Mouse (Mus musculus): ENCODE data around the gene Slfn9. TPM values are rescaled to one million over a fixed set of nuclear protein-coding genes. Genes with fewer than 3 reads are reported as not detected.
"Not testable (repeated sequence)": the region's sequence is repeated elsewhere in the genome, so short reads cannot be mapped to it uniquely, and the experiment has no call there.

Slfn9 gene
- polyA plus RNA-seq, 1 experiment from 2014 or later: 5.4 TPM

- DNase-seq (ENCODE audit: low read depth, low spot score): no peak
- POLR2A ChIA-PET: no interaction called here
- ATAC-seq: no peak
- CTCF ChIA-PET: no interaction called here
- no peak for TF ChIP-seq CTCF (IDR thresholded peaks at IDR 0.05)
- in situ Hi-C loops (cut with MboI; ENCODE audit: low pct_unique_long_range_greater_than_20kb): no loop called here
- H3K27me3 ChIP-seq: no peaks in the 10 kb centered on the region
Measured at GRCm38 (mm10) chr11:82989357-82989756, 2.3 kb downstream of the Slfn9 start.

DNA sequence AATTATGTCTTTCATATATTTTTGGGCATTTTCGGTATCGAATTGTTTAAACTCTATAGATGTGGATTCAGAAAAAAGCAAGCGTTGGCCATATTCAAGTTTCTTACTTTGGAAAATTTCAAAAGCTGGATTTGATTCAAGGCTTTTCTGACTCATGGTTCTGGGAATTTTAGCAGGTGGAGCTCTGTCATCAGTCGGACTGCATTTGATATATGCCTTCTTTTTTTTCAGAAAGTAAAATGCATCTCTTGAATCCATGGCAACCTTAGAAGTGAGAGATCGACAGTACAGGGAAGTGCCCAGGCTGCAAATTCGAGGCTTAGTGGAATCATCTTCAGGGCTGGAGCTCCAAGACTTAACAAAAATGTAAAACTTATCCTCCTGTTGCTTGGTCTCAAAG lies 4.0 kb downstream of the Slfn9 start:
- no peak for DNase-seq (ENCODE audit: low read depth, low spot score)
- POLR2A ChIA-PET: no interaction called here
- in situ Hi-C loops (cut with MboI; ENCODE audit: low pct_unique_long_range_greater_than_20kb): no loop called here
- TF ChIP-seq CTCF (IDR thresholded peaks at IDR 0.05): no peak
- no peaks in the 10 kb centered on the region for H3K27me3 ChIP-seq
- CTCF ChIA-PET: no interaction called here
- no peak for ATAC-seq

DNA sequence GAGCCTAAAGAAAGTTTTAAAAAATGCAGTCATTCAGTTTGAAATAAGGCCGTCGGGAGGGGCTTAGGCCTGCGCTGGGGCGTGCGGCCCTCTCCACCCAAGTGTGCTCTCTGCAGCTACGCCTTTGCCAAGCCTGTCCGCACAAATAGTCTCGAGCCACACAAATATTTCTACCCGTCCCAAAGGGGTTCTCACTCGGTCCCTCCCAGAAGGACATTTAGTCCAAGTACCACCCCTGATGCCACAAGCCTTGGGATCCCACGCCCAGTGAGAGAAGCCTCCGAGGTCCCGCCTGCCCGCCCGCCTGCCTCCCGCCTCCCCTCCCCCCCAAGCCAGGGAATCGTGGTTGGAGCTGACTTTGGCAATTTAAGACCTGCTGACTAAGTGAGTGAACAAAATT lies 8.4 kb downstream of the Slfn9 start:
- POLR2A ChIA-PET: no interaction called here
- CTCF ChIA-PET: no interaction called here
- no peak for ATAC-seq
- H3K27me3 ChIP-seq: no peaks in the 10 kb centered on the region
- in situ Hi-C loops (cut with MboI; ENCODE audit: low pct_unique_long_range_greater_than_20kb): no loop called here
- no peak for TF ChIP-seq CTCF (IDR thresholded peaks at IDR 0.05)
- DNase-seq (ENCODE audit: low read depth, low spot score): no peak

DNA sequence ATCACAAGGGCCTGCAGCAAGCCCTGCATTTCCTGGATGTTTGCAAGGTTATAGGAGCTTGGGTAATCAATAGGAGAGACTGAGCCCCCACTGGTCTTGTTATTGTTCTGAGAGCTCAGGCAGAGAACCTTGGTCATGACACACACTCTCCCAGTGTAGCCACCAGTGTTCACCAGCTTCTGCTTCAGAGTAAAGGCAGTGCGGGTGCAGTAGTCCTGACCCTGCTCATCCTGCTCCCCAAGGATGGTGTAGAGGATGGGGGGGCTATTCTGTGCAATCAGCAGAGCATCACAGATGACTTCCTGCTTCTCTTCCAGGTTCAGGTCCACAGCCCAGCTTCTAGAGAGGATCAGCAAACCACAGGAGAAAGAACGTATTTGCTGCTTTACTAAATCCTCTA lies 9.2 kb downstream of the Slfn9 start:
- POLR2A ChIA-PET, CTCF ChIA-PET: not testable (repeated sequence)

DNA sequence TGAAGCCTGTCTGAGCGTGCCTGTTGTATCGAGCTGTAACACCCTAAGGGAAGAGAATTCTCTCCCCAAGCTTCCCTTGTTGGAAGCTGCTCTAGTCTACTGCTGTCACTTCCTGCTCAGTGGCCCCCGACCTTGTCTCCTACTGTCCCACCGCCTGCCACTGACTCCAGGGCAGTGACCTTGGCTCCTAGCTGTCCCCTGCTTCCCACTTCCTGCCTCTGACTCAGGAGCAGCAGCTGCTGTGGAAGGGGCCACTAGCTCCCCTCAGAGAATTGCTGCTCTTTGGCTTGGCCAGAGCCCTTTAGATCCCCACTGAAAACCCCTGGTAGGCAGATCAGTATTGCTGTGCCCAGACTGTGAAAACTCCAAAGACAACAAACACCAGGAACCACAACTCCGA lies 17.7 kb downstream of the Slfn9 start:
- TF ChIP-seq CTCF (IDR thresholded peaks at IDR 0.05): no peak
- in situ Hi-C loops (cut with MboI; ENCODE audit: low pct_unique_long_range_greater_than_20kb): no loop called here
- ATAC-seq (no peak), DNase-seq (ENCODE audit: low read depth, low spot score) (no peak)
- H3K27me3 ChIP-seq: no peaks in the 10 kb centered on the region
- POLR2A ChIA-PET: no interaction called here
- CTCF ChIA-PET: interaction anchor here (2.3 kb wide), 1 partner anchor 14 kb away, joined by 7 read pairs; no protein-coding TSS in a partner anchor

More for the DNA sequence above, 9.2 kb downstream of the Slfn9 start:
- H3K27me3 ChIP-seq; in situ Hi-C loops (cut with MboI; ENCODE audit: low pct_unique_long_range_greater_than_20kb); DNase-seq (ENCODE audit: low read depth, low spot score): not testable (repeated sequence)
- ATAC-seq: peak; percentile 17

DNA sequence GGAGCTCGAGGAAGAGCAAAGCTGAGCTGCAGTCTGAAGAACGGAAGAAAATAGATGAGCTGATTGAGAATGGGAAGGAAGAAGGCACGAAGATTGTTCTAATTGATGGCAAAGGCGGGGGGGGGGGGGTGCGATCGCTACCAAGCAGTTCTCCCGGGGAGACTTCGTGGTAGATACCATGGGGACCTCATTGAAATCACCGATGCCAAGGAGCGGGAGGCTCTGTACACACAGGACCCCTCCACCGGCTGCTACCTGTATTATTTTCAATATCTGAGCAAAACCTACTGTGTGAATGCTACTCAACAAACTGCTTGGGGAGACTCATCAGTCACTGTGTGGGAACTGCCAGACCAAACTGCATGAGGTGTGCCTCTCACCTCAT lies 20.0 kb downstream of the Slfn9 start:
- in situ Hi-C loops (cut with MboI; ENCODE audit: low pct_unique_long_range_greater_than_20kb): no loop called here
- ChIA-PET POLR2A (no interaction called here), CTCF (no interaction called here)
- no peaks in the 10 kb centered on the region for H3K27me3 ChIP-seq
- TF ChIP-seq CTCF (IDR thresholded peaks at IDR 0.05): no peak
- DNase-seq (ENCODE audit: low read depth, low spot score) (no peak), ATAC-seq (no peak)

- in situ Hi-C loops (cut with MboI; ENCODE audit: low pct_unique_long_range_greater_than_20kb): no loop called here
- POLR2A ChIA-PET: no interaction called here
- peaks cover 4% of the 10 kb centered on the region for H3K27me3 ChIP-seq
- CTCF ChIA-PET: no interaction called here
- no peak for DNase-seq (ENCODE audit: low read depth, low spot score)
- ATAC-seq: no peak
- TF ChIP-seq CTCF (IDR thresholded peaks at IDR 0.05): no peak
Measured at GRCm38 (mm10) chr11:82970712-82971589, 20.7 kb downstream of the Slfn9 start.

DNA sequence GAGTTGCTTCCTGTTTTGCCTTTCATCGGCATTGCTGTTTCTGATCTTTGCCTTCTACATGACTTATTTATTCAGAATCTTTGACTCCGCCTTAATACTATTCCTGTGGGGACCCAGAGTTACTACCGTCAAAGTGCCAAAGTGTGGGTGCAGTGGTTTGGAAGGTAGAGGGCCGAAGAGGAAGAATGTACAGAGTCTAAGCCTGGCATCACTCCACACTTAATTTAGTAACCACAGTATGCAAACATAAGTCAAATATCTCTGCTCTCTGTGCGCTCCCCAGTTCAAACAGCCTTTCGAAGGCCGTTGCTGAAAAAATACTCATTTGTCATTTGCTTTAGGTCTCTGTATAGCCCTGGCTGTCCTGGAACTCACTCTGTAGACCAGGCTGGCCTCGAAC lies 29.4 kb downstream of the Slfn9 start:
- no peak for DNase-seq (ENCODE audit: low read depth, low spot score)
- in situ Hi-C loops (cut with MboI; ENCODE audit: low pct_unique_long_range_greater_than_20kb): no loop called here
- no peak for TF ChIP-seq CTCF (IDR thresholded peaks at IDR 0.05)
- no peak for ATAC-seq
- CTCF ChIA-PET: interaction anchor here (3.6 kb wide), 1 partner anchor 12 kb away, joined by 13 read pairs; the partner anchor contains the start of gene Slfn5
- peaks cover 56% of the 10 kb centered on the region for H3K27me3 ChIP-seq
- POLR2A ChIA-PET: no interaction called here

DNA sequence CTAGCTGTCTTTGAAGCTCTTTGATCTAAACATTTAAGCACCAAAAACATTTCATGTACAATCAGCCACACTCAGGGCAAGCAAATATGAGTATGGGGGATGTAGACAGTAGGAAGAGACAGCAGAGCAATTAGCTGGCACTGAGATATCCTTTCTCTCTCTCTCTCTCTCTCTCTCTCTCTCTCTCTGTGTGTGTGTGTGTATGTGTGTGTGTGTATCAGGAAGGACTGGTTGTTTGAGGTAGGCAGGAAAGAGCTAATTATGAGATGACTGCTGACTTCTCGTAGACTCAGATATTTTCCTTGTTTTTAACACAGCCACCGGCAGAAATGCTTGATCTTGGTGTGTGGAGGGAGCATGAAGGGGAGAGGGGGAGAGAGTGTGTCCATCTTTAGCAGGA lies 29.9 kb downstream of the Slfn9 start:
- no peak for TF ChIP-seq CTCF (IDR thresholded peaks at IDR 0.05)
- CTCF ChIA-PET: interaction anchor here (1.5 to 3.6 kb wide), 2 partner anchors 11 to 47 kb away, joined by 6 to 13 read pairs; partner anchors contain the start of gene Slfn5
- no peak for DNase-seq (ENCODE audit: low read depth, low spot score)
- in situ Hi-C loops (cut with MboI; ENCODE audit: low pct_unique_long_range_greater_than_20kb): no loop called here
- no peak for ATAC-seq
- peaks cover 56% of the 10 kb centered on the region for H3K27me3 ChIP-seq
- POLR2A ChIA-PET: no interaction called here

GRCm38 (mm10) chr11:82959613-82960012 lies 32.0 kb downstream of the Slfn9 start:
- DNase-seq (ENCODE audit: low read depth, low spot score): no peak
- peak; percentile 76 for TF ChIP-seq CTCF (IDR thresholded peaks at IDR 0.05)
- POLR2A ChIA-PET: no interaction called here

GRCm38 (mm10) chr11:82956925-82957324 lies 34.7 kb downstream of the Slfn9 start:
- in situ Hi-C loops (cut with MboI; ENCODE audit: low pct_unique_long_range_greater_than_20kb): loop anchor here (5.0 kb wide), 1 partner anchor 40 kb away; no protein-coding TSS in a partner anchor
- H3K27me3 ChIP-seq: peaks cover 64% of the 10 kb centered on the region
- ChIA-PET POLR2A (no interaction called here), CTCF (no interaction called here)
- no peak for DNase-seq (ENCODE audit: low read depth, low spot score)
- no peak for ATAC-seq
- no peak for TF ChIP-seq CTCF (IDR thresholded peaks at IDR 0.05)

More at GRCm38 (mm10) chr11:82959613-82960012, 32.0 kb downstream of the Slfn9 start:
- peaks cover 62% of the 10 kb centered on the region for H3K27me3 ChIP-seq
- ATAC-seq: no peak
- CTCF ChIA-PET: interaction anchor here (0.9 to 3.6 kb wide), 9 partner anchors 9 to 47 kb away, joined by 3 to 13 read pairs (median 5); partner anchors contain the start of gene Slfn5
- in situ Hi-C loops (cut with MboI; ENCODE audit: low pct_unique_long_range_greater_than_20kb): loop anchor here (5.0 kb wide), 1 partner anchor 42 kb away; no protein-coding TSS in a partner anchor
